Mouse (Mus musculus) ES-Bruce4 (cell line): ENCODE data around the gene Slc25a48.

Experiments
- CTCF ChIP-seq: IDR thresholded peaks from one replicate; pipeline ENCODE4 v1.8.1; 2011; ENCODE audit warnings: low read depth, low read length
- EP300 ChIP-seq: IDR thresholded peaks from 2 replicates; pipeline ENCODE4 v1.6.1; 2011; ENCODE audit warnings: low read depth, low read length; ENCODE audit not compliant: insufficient read depth

GRCm38 (mm10) chr13:56434311-56434751, 3.8 kb upstream of the Slc25a48 start:
- TF ChIP-seq CTCF, result no peak
- no peak for TF ChIP-seq EP300
